Mouse (Mus musculus) ES-E14 (cell line): ENCODE results near the gene Cfap126. TPM values are rescaled to one million over a fixed set of nuclear protein-coding genes. Genes with fewer than 3 reads are reported as not detected.

Experiments used
- DNase-seq: peaks from one replicate; pipeline ENCODE4 v3.0.0-alpha.2; 2013; ENCODE audit warnings: low read depth, low spot score
- H3K27ac ChIP-seq: 2 replicates; pipeline ENCODE4 v1.5.1; 2012; ENCODE audit warnings: low read depth, mild to moderate bottlenecking, low read length, moderate library complexity, mixed read lengths; ENCODE audit not compliant: poor library complexity, insufficient read depth, severe bottlenecking
- H3K36me3 ChIP-seq: 2 replicates; pipeline ENCODE4 v1.6.1; 2012; ENCODE audit warnings: mild to moderate bottlenecking, low read length, moderate library complexity, mixed read lengths; ENCODE audit not compliant: control insufficient read depth, poor library complexity, insufficient read depth, severe bottlenecking
- H3K4me1 ChIP-seq, 2 experiments: fragments of 150-350 bp in 1 of 2; sonication (generic) in 1 of 2; 2 replicates each; pipeline ENCODE4 v1.6.1; 2012; ENCODE audit warnings: low read length in 2 of 2, mild to moderate bottlenecking in 1 of 2, mixed read lengths in 1 of 2; ENCODE audit not compliant: control insufficient read depth in 2 of 2, insufficient read depth in 2 of 2, poor library complexity in 1 of 2
- H3K4me3 ChIP-seq, 2 experiments: fragments of 150-350 bp in 1 of 2; sonication (generic) in 1 of 2; 2 replicates each; pipeline ENCODE4 v1.5.1; 2012; ENCODE audit warnings: low read length in 2 of 2, low read depth in 1 of 2, mild to moderate bottlenecking in 1 of 2, mixed read lengths in 1 of 2; ENCODE audit not compliant: insufficient read depth in 1 of 2, poor library complexity in 1 of 2, severe bottlenecking in 1 of 2
- H3K9ac ChIP-seq: 2 replicates; pipeline ENCODE4 v1.6.1; 2012; ENCODE audit warnings: low read depth, mild to moderate bottlenecking, low read length, mixed read lengths; ENCODE audit not compliant: poor library complexity, insufficient read depth, severe bottlenecking
- H3K9me3 ChIP-seq: fragments of 150-350 bp; sonication (generic); 2 replicates; pipeline ENCODE4 v1.6.1; 2012; ENCODE audit warnings: low read depth, mild to moderate bottlenecking, low read length; ENCODE audit not compliant: control insufficient read depth, insufficient read depth
- CHD2 ChIP-seq: IDR thresholded peaks from 2 replicates; pipeline ENCODE4 v1.6.1; 2014; ENCODE audit warnings: mild to moderate bottlenecking, low read depth, low read length, inconsistent platforms
- HCFC1 ChIP-seq: IDR thresholded peaks from 2 replicates; pipeline ENCODE4 v1.6.1; 2012; ENCODE audit warnings: low read length, inconsistent platforms, borderline replicate concordance; ENCODE audit not compliant: insufficient read depth
- MAFK ChIP-seq: IDR thresholded peaks from 2 replicates; pipeline ENCODE4 v1.6.1; 2014; ENCODE audit warnings: mild to moderate bottlenecking, low read depth, low read length, inconsistent platforms; ENCODE audit not compliant: insufficient read depth
- ZC3H11A ChIP-seq: IDR thresholded peaks from 2 replicates; pipeline ENCODE4 v1.6.1; 2012; ENCODE audit warnings: low read depth, mild to moderate bottlenecking, inconsistent platforms, low read length, borderline replicate concordance
- ZNF384 ChIP-seq: IDR thresholded peaks from 2 replicates; pipeline ENCODE4 v1.6.1; 2012; ENCODE audit warnings: low read depth, low read length, inconsistent platforms
- in situ Hi-C, 2 experiments: fragments of 600-800 bp; cut with MboI; formaldehyde crosslinking; loops; one replicate each; pipeline ENCODE4 v1.15.1; 2025; ENCODE audit warnings: low sequenced_read_pairs in 2 of 2, inconsistent platforms in 1 of 2; ENCODE audit not compliant: unreplicated experiment in 2 of 2
- total RNA-seq: library from RNA; depleted of rRNA; stranded (reverse); fragments of 300-350 nt; gene quantifications from 2 replicates; pipeline ENCODE4 v1.2.3, GENCODE M21; 2012

Cfap126 gene
- total RNA-seq, 1 experiment: not detected

DNA sequence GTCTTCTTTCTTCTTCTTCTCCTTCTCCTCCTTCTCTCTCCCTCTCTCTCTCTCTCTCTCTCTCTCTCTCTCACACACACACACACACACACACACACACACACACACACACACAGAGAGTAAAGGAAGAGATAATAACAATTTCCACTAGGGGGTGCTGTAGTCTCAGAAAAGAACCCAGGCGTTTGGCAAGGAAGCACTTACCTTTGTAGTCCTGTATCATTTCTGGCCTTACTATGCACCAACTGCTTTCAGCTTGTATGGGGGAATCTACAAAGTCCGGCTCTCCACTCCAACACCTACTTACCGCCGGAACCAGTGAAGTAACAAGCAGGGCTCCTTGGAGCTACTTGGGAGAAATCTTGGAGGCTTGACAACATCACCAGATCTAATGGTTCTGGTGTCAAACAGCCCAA lies 4.6 kb downstream of the Cfap126 start:
- H3K36me3 ChIP-seq: no peaks in the 10 kb centered on the region
- H3K9me3 ChIP-seq: no peaks in the 10 kb centered on the region
- no peak overlapping the region for H3K4me3 ChIP-seq
- peaks cover 2 to 5% of the 10 kb centered on the region in 2 experiments; a peak in 2 of 4 replicates for H3K4me1 ChIP-seq
- in situ Hi-C loops: loop anchor here in 1 of 2 experiments (10.0 kb wide), 1 partner anchor 127 kb away; no protein-coding TSS in a partner anchor
- no peak overlapping the region for H3K27ac ChIP-seq
- peak; percentile 78; the same call in 1 of the 2 replicates for TF ChIP-seq ZC3H11A
- TF ChIP-seq HCFC1: no peak
- TF ChIP-seq CHD2: no peak
- no peak for TF ChIP-seq MAFK
- no peak for TF ChIP-seq ZNF384
- DNase-seq: peak; percentile 83
- no peak overlapping the region for H3K9ac ChIP-seq

DNA sequence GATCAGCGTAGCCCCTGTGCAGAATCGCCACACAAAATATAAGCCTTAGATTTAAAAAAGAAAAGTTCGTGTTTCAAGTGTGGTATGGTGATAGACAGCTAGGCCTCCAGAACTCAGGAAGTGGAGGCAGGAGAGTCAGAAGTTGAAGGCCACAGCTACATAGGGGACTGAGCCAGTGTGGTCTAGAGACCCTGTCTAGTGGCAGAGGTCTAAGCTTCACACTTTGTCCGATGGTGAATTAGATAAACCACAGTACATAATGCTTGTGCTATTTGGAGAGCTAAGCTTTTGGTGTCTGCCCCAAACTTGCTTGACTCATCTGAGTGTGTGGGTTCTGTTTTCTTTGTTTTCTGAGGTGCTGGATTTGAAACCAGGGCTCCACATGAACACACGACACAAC lies 5.3 kb downstream of the Cfap126 start:
- in situ Hi-C loops: loop anchor here in 1 of 2 experiments (10.0 kb wide), 1 partner anchor 126 kb away; no protein-coding TSS in a partner anchor

GRCm38 (mm10) chr1:171119405-171119804 lies 5.7 kb downstream of the Cfap126 start:
- in situ Hi-C loops: loop anchor here in 1 of 2 experiments (10.0 kb wide), 1 partner anchor 125 kb away; no protein-coding TSS in a partner anchor
- Histone ChIP-seq H3K4me3 (no peak overlapping the region), H3K9ac (no peak overlapping the region), H3K4me1 (peaks cover 0 to 5% of the 10 kb centered on the region in 2 experiments; a peak in 1 of 4 replicates), H3K27ac (no peak overlapping the region), H3K36me3 (no peaks in the 10 kb centered on the region), H3K9me3 (no peaks in the 10 kb centered on the region)
- no peak for TF ChIP-seq ZC3H11A
- no peak for TF ChIP-seq CHD2
- TF ChIP-seq ZNF384: no peak
- no peak for DNase-seq

More for the DNA sequence above, 5.3 kb downstream of the Cfap126 start:
- TF ChIP-seq HCFC1 (no peak), ZNF384 (no peak), MAFK (no peak), CHD2 (no peak), ZC3H11A (no peak)
- H3K36me3 ChIP-seq: no peaks in the 10 kb centered on the region
- no peak overlapping the region for H3K4me3 ChIP-seq
- peaks cover 0 to 5% of the 10 kb centered on the region in 2 experiments; a peak in 1 of 4 replicates for H3K4me1 ChIP-seq
- no peak overlapping the region for H3K27ac ChIP-seq
- DNase-seq: no peak
- no peak overlapping the region for H3K9ac ChIP-seq
- H3K9me3 ChIP-seq: no peaks in the 10 kb centered on the region

GRCm38 (mm10) chr1:171120893-171121292 lies 7.2 kb downstream of the Cfap126 start:
- H3K27ac ChIP-seq: no peak overlapping the region
- H3K4me3 ChIP-seq: no peak overlapping the region
- no peak for DNase-seq
- in situ Hi-C loops: no loop called here
- H3K9ac ChIP-seq: no peak overlapping the region
- H3K36me3 ChIP-seq: no peaks in the 10 kb centered on the region
- no peak for TF ChIP-seq MAFK
- no peak for TF ChIP-seq ZC3H11A
- no peak for TF ChIP-seq CHD2
- no peak for TF ChIP-seq HCFC1
- no peak for TF ChIP-seq ZNF384
- peaks cover 0 to 7% of the 10 kb centered on the region in 2 experiments; a peak in 1 of 4 replicates for H3K4me1 ChIP-seq
- H3K9me3 ChIP-seq: no peaks in the 10 kb centered on the region

- TF ChIP-seq MAFK (no peak), ZNF384 (no peak), CHD2 (no peak), ZC3H11A (no peak), HCFC1 (no peak)
- peak; percentile 51 for DNase-seq
- no peaks in the 10 kb centered on the region for H3K36me3 ChIP-seq
- peak overlapping the region; percentile 26; the same call in 1 of the 2 replicates for H3K9ac ChIP-seq
- no peak overlapping the region for H3K4me3 ChIP-seq
- no peak overlapping the region for H3K27ac ChIP-seq
- in situ Hi-C loops: no loop called here
- no peaks in the 10 kb centered on the region for H3K9me3 ChIP-seq
- H3K4me1 ChIP-seq: peaks cover 1 to 9% of the 10 kb centered on the region in 2 experiments; a peak in 2 of 4 replicates
Observed at GRCm38 (mm10) chr1:171121839-171122238, 8.1 kb downstream of the Cfap126 start.
